Mouse (Mus musculus) cerebellum, adult 2 months (tissue): ENCODE measurements around the gene Ncaph2.

Experiments
- CTCF ChIP-seq: fragments of 200-500 bp; IDR thresholded peaks from 2 replicates; pipeline ENCODE4 v1.5.1; 2011; ENCODE audit warnings: low read depth, mild to moderate bottlenecking, control low read depth, low read length, moderate library complexity, borderline replicate concordance; ENCODE audit not compliant: insufficient read depth
- POLR2A ChIP-seq: fragments of 200-500 bp; IDR thresholded peaks from 2 replicates; pipeline ENCODE4 v1.6.1; 2011; ENCODE audit warnings: low read length, control low read depth, borderline replicate concordance; ENCODE audit not compliant: insufficient read depth

DNA sequence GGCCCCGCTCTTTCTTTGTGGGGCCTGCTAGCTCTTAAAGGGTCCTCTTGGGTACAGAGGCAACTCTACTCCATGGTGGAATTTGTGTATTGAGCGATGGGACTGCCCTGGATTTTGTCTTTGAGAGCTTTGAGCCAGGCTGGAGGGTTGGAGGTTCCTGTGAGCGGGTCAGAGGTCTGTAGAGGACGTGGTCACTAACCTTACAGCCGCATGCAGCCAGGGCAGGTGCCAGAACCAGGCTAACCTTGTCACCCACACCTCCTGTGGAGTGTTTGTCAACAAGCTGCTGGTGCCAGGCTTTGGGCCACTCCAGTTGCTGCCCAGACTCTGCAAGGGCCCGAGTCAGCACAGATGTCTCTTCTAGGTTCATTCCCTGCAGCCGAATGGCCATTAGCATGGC, 20.5 kb downstream of the Ncaph2 start:
- no peak for TF ChIP-seq POLR2A
- no peak for TF ChIP-seq CTCF
